Mouse (Mus musculus) frontal cortex, postnatal 14 days (tissue): ENCODE measurements around the gene Cxcl17.

ENCODE experiments used
- DNase-seq, 2 experiments: peaks; one replicate each; pipeline ENCODE4 v3.0.0; 2022; ENCODE audit warnings: low spot score in 2 of 2

The Cxcl17 gene

DNA sequence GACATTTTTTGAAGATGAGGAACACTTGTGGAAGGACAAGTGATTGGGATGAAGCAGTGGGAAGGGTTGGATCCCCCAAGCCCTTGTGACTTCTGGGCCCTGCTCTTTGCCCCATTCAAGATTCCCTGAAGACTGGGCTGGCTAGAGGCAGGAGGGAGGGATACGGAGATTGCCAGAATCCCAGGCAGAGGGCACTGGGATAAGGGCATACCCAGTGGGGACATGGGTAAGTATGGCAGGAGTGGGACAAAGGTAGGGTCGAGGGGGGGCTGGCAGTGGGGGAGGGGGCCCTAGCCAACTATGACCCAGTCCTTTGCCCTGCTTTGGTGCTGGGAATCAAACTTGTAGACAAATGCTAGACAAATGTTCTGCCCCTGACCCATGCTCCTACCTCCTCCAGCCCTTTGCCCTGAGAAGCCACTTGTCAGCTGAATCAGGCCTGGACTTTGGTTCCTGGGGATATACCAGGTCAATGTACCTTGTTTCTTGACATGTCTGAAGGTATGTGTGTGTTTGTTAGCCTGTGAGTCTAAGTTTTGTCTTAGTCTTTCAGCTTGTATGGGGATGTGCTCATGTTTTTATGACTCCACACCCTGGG lies 20.7 kb downstream of the Cxcl17 start:
- DNase-seq = no peak

DNA sequence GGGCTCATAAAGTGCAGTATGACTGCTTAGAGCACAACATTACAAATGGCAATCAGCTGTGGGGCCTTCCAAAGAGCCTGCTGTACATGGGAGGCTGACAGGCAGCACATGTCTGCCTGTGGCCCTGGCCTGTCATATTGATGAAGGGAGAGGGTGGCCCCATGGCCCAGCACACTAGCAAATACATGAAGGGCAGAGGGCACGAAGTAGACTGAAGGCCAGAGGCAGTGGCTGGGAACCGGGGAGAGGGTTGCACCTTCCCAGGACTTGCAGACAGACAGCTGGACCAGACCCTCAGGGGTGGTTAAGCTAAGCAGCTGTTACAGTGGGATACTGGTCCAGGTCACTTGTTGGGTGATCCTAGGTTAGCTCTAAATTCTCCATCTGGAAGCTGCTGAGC lies 21.7 kb downstream of the Cxcl17 start:
- DNase-seq = no peak

DNA sequence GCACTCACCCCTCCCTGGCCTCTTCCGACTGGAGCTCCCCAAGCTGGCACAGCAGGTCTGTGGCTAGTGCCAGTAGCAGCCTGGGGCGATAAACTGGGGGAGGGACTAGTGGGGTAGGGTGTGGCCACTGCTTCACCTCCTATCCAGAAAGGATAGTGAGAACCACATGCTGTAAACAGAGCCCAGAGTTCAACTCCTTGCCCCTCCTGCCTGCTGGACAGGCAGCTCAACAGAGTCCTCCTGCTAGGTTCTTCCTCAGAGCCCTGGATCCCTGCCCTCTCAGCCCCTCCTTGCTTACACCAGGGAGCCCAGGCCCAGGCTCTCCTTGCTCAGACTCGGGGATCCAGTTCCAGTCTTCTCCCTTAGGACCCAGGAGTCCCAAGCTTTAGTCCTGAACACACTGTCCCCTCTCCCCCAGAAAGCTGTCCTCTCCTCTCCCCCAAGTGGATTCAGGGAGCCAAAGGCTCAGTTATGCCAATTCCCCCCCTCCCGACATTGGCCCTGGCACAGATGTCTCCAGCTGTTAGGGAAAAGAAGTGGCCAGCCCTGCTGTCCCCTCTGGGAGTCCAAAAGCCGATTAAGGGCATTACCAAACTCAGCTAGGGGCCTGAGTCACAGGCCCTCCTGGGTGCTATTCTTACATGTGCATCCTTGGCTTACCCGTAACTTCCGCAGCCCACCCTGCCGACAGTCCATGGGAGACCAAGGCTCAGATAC lies 22.5 kb downstream of the Cxcl17 start:
- no peak for DNase-seq

DNA sequence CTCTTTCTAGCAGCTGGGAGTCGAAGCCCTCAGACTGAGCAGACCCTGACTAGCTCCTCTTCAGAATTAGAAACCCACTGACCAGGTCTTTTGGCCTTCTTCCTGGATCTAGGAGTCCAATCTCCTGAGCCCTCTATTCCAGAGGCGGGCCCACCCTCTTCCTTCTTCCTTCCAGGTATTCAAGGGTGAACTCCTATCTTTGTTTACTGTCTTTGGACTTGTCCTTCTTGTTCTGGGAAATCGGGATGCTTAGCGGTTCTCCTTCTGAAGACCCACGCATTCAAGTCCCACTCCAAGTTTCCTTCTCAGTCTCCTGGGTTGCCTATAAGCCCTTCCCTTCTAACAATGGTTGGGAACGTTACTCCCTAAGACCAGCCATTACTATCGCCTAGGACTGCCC lies 23.8 kb downstream of the Cxcl17 start:
- DNase-seq = no peak

DNA sequence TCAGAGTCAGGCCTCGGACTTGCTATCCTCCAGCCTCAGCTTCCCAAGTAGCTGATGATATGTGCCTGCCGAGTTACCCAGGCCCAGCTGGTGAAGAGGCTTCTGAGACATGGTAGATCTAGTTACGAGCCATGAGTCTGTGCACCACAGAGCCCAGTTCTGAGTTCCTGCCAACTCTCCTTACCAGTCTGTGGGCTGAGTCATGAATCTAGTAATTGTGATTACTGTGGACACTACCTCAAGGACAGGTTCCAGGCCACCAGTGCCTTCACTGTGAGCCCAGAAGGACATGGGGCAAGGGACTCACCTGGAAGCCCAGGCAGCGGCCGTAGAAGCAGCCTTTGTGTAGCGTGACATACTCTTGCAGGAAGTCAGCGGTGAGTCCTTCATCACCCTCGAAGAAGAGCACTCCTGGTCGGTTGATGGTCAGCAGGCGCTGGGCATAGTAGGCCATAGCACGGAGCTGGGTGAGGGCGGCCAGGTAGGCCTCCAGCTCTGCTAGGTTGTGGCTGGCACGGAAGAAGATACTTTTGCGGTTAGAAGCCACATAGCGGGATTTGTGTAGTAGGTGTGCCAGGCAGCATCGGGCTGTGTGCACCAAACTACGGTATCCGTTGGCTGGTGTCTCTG lies 24.8 kb downstream of the Cxcl17 start:
- no peak for DNase-seq

DNA sequence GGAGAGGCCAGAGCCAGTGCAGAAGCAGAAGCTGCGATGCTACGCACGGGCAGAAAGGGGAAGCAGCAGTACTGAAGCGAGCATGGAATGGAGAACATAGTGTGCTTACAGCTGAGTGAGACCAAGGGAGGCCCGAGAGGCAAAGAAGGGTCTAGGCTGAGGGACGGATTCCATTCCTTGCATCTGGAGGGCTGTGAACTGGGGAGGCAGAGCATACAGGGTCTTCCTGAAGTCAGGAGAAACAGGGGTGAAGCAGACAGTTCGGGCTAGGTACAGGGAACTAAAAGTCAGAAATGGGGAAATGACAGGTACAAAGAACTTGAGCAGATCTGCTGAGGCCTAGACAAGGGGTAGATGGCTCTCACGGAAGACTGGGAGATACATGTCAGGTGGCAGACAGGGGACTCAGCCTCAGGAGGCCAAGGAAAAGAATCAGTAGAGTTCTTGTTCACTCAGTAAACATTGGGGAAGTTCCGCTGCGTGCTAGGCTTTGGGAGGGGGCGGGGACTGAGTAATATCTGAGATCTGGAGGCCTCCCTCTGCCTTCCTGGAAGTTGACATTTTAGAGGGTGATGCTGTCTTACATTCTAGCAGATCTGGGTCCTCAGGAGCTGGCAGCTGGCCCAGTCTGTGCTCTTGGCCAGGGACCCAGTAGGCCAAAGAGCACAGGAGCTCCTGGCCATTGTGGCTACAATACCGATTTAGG lies 26.7 kb downstream of the Cxcl17 start:
- no peak for DNase-seq

DNA sequence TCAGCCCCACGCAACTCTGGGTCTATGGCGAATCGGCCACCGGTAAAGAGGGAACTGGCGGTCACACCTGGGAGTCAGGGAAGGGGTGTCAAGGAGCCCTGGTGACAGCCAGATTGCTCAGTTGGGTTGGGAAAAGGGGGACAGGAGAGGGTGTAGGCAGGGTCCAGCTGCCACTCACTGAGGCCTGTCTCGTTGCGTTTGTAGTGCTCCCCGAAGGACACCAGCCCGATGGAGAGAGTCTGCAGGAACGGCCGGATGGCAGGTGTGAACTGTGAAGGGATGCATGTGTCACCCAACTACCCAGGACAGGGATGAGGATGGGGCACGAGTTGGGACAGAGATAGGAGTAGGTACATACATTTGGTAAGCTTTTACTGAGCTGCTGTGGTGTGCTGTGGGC lies 27.4 kb downstream of the Cxcl17 start:
- DNase-seq = no peak

DNA sequence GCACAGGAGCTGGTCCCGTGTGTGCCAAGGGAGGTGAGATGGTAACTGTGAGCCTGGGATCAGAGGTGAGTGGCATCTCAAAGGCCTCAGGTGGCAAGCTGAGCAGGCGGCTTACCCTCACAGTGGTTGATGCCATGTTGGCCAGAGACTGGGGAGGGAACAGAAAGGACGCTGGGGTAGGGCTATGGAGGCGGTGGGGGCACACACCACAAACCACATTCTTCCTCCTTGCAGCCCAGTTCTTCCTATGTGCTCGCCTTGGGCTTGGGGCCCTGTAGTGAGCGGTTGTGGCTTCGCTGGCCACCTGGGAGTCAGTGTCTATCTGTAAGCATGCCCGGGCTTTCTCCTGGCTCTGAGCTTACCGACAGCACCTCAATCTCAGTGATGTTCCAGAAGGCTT lies 27.9 kb downstream of the Cxcl17 start:
- no peak for DNase-seq

- no peak for DNase-seq
These were observed 28.4 kb downstream of the Cxcl17 start for GRCm38 (mm10) chr7:25384318-25384717.

- no peak for DNase-seq
These were observed 28.8 kb downstream of the Cxcl17 start for GRCm38 (mm10) chr7:25383891-25384290.

GRCm38 (mm10) chr7:25383385-25383784 lies 29.3 kb downstream of the Cxcl17 start:
- no peak for DNase-seq

- DNase-seq = no peak
These were observed 30.1 kb downstream of the Cxcl17 start for GRCm38 (mm10) chr7:25382541-25382940.

GRCm38 (mm10) chr7:25381284-25381680 lies 31.4 kb downstream of the Cxcl17 start:
- DNase-seq = no peak

DNA sequence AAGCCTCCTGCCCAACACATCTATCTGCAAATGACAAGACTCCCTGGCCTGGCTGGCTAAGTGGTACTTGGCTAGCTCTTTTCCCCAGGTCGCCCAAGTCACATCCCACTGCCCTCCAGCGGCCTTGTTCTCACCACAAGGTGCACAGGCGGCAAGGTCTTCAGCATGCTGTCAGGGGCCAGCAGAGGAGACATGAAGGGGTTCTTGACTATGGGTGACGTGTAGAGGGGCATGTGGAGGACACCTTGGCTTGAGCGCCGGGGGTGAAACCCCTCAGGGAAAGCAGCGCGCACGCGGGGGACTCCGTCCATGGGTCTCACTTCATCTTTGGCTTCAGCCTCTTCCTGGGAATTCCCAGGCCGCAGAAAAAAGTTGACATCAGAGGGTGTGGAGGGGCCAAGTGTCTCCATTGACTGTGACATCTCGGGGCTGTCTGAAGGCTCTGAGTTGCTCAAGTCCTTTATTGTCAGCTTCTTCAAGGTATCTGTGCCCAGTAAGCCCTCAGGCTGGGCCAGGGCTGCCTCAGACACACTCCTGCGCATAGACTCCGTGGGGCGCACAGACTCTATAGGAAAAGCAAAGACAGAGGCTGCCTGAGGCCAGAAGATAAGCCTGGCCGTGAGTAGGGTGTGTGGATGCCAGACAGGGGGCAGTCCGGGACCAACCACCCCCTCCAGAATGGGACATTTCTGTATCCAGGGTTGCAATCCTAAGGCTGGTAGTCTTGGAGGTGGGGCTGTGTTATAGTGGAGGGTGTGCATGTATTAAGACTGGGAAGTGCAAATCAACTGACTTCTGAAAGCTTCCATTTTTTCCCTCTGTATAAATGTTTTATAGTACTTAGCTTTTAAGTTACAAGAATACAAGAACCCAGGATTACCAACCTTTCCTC lies 32.0 kb downstream of the Cxcl17 start:
- DNase-seq = no peak

- no peak for DNase-seq
These were observed 32.9 kb downstream of the Cxcl17 start for GRCm38 (mm10) chr7:25379551-25380351.

- no peak for DNase-seq
These were observed 34.2 kb downstream of the Cxcl17 start for GRCm38 (mm10) chr7:25378181-25379100.

DNA sequence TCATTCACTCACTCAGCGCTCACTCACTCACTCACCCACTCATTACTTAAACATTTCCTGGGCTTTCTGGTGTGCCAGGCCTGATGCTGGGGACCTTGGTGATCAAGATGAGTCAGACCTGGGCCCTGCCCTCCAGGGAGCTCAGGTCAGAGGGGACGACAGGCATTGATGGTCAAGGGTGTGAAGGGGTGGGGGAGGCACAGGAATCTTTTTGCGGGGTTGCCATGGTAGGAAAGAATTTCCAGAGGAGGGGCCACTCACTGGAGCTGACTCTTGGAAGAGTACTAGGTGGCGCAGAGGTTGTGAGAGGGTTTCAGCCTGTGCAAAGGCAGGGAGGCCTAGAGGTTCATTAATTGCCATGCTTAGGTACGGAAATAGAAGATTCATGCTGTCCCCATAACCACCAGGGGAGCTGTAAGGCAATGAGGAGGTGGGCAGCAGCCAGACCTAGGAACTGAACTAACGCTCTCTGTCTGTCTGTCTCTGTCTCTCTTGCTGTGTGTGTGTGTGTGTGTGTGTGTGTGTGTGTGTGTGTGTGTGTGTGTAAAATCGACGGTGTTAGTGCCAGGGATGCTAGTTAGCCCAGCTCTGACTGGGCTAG lies 35.5 kb downstream of the Cxcl17 start:
- DNase-seq = no peak

DNA sequence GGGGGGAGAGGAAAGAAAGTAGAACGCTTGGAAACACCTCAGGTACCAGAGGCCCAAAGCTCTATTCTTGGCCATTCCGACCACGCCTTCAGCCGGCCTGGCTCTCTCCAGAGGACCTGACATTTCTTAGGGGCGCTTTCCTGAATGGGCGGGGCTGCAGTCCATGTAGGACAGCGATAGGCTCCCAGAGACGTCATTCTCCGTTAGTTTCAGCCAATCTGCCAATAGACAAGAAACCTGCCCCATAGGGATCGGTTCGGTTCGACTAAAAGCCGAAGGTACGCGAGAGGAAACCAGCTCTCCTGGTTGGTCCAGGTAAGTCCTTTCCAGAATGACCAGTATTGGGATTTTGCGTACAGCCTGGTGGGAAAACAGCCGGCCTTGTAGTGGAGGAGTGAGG lies 36.1 kb downstream of the Cxcl17 start:
- peak; percentile 86 for DNase-seq

DNA sequence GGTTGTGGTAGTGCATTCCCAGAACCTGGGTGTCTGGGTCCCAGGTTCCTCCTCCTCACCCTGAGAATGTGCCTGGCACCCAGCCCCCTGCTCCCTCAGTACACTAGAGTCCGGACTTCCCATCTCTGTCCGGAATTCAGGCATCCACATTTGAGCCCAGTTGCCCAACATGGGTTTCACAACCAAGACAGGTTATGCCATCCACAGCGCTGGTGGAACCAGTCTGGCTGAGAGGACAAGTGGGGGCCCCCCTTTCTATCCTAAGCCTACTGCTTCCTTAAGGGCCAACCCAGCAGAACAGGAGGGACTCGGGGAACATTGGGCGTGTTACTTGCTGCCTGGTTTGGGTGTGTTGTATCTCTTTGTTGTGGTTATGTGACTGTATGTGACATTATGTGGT lies 40.2 kb downstream of the Cxcl17 start:
- no peak for DNase-seq
